Mouse (Mus musculus): ENCODE measurements around the gene Gm14410. TPM values are rescaled to one million over a fixed set of nuclear protein-coding genes. Genes with fewer than 3 reads are reported as not detected.

Gene Gm14410
- polyA plus RNA-seq (2014; fragmentation: Illumina TruSeq; extraction: RNeasy Lipid Tissue Mini Kit (QIAGEN cat#74804); ENCODE audit: low read depth, low replicate concordance): 23.0 TPM

DNA sequence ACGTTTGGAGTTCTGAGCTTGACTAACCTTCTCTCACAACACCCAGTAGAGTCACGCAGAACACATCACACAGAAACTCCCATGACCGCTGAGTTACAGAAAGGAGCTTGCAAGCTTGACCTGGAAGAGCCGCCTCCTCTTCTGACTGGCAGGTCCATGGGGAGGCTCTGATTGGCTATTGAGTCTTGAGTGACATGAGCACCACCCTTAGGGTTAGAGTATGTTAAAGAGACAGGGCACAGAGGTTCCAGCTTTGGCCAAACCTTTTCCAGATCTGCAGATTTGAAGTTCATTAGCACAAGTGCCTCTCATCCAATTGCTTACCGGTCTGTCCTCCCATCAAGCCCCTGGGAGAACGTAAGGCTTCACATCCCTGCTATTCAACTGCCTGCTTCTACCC is at the start of gene Gm14410:
TSS of gene Gm14410 (minus strand) at position 81 of the 400 bp plus-strand sequence.

Other genes starting within 250 kb of the Gm14410 start
- 5.5 TPM for gene Gm14419, start 205.5 kb downstream of the Gm14410 start, polyA plus RNA-seq (2014; fragmentation: Illumina TruSeq; extraction: RNeasy Lipid Tissue Mini Kit (QIAGEN cat#74804); ENCODE audit: low read depth, low replicate concordance)
- not detected for gene Gm14401, start 132.1 kb downstream of the Gm14410 start, polyA plus RNA-seq (2014; fragmentation: Illumina TruSeq; extraction: RNeasy Lipid Tissue Mini Kit (QIAGEN cat#74804); ENCODE audit: low read depth, low replicate concordance)
- not detected for gene Gm14409, start 60.6 kb upstream of the Gm14410 start, polyA plus RNA-seq (2014; fragmentation: Illumina TruSeq; extraction: RNeasy Lipid Tissue Mini Kit (QIAGEN cat#74804); ENCODE audit: low read depth, low replicate concordance)
- 2.2 TPM for gene Gm14412, start 117.9 kb upstream of the Gm14410 start, polyA plus RNA-seq (2014; fragmentation: Illumina TruSeq; extraction: RNeasy Lipid Tissue Mini Kit (QIAGEN cat#74804); ENCODE audit: low read depth, low replicate concordance)
- gene Gm14418, start 191.9 kb upstream of the Gm14410 start, polyA plus RNA-seq (2014; fragmentation: Illumina TruSeq; extraction: RNeasy Lipid Tissue Mini Kit (QIAGEN cat#74804); ENCODE audit: low read depth, low replicate concordance): 9.4 TPM

Data from adipose tissue, adult 10 weeks (tissue).